Mouse (Mus musculus): ENCODE measurements around the gene Degs1. TPM values are rescaled to one million over a fixed set of nuclear protein-coding genes. Genes with fewer than 3 reads are reported as not detected.
A peak's percentile ranks its signal among the peaks of the same experiment; 100 is the strongest.
"Not testable (repeated sequence)": the region's sequence is repeated elsewhere in the genome, so short reads cannot be mapped to it uniquely, and the experiment has no call there.

The Degs1 gene
- total RNA-seq (2021), result 10 to 100 TPM; 72.5 to 82.4 TPM

- peak; percentile 93 for DNase-seq
Observed at GRCm38 (mm10) chr1:182282091-182283075, at the start of gene Degs1. TSS of gene Degs1 (minus strand) at chr1:182282804.

GRCm38 (mm10) chr1:182325919-182326318 lies 43.3 kb upstream of the Degs1 start:
- DNase-seq, result no peak

GRCm38 (mm10) chr1:182324552-182324951 lies 41.9 kb upstream of the Degs1 start:
- DNase-seq, result no peak

- DNase-seq, result no peak
Observed at GRCm38 (mm10) chr1:182323139-182323538, 40.5 kb upstream of the Degs1 start.

GRCm38 (mm10) chr1:182314201-182314600 lies 31.6 kb upstream of the Degs1 start:
- DNase-seq, result no peak

- DNase-seq, result no peak
Observed at GRCm38 (mm10) chr1:182313181-182313580, 30.6 kb upstream of the Degs1 start.

GRCm38 (mm10) chr1:182311376-182311775 lies 28.8 kb upstream of the Degs1 start:
- DNase-seq, result no peak

- DNase-seq, result no peak
Observed at GRCm38 (mm10) chr1:182310316-182310715, 27.7 kb upstream of the Degs1 start.

- DNase-seq, result no peak
Observed at GRCm38 (mm10) chr1:182309403-182309802, 26.8 kb upstream of the Degs1 start.

GRCm38 (mm10) chr1:182302916-182303315 lies 20.3 kb upstream of the Degs1 start:
- no peak for DNase-seq

GRCm38 (mm10) chr1:182302176-182302870 lies 19.7 kb upstream of the Degs1 start:
- DNase-seq, result no peak

GRCm38 (mm10) chr1:182297821-182298220 lies 15.2 kb upstream of the Degs1 start:
- DNase-seq, result no peak

GRCm38 (mm10) chr1:182297246-182297645 lies 14.6 kb upstream of the Degs1 start:
- DNase-seq, result no peak

GRCm38 (mm10) chr1:182296816-182297215 lies 14.2 kb upstream of the Degs1 start:
- no peak for DNase-seq

GRCm38 (mm10) chr1:182296141-182296540 lies 13.5 kb upstream of the Degs1 start:
- DNase-seq, result no peak

GRCm38 (mm10) chr1:182292291-182292690 lies 9.7 kb upstream of the Degs1 start:
- no peak for DNase-seq

GRCm38 (mm10) chr1:182290741-182291140 lies 8.1 kb upstream of the Degs1 start:
- not testable (repeated sequence) for DNase-seq

GRCm38 (mm10) chr1:182289781-182290180 lies 7.2 kb upstream of the Degs1 start:
- no peak for DNase-seq

- DNase-seq, result no peak
Observed at GRCm38 (mm10) chr1:182288601-182289000, 6.0 kb upstream of the Degs1 start.

GRCm38 (mm10) chr1:182287781-182288180 lies 5.2 kb upstream of the Degs1 start:
- DNase-seq, result no peak

GRCm38 (mm10) chr1:182284795-182285194 lies 2.2 kb upstream of the Degs1 start:
- no peak for DNase-seq

- DNase-seq, result no peak
Observed at GRCm38 (mm10) chr1:182283231-182283630, 627 bp upstream of the Degs1 start.

GRCm38 (mm10) chr1:182281251-182281711 lies 1.3 kb downstream of the Degs1 start:
- no peak for DNase-seq

Measured in layer of hippocampus, postnatal 36 days (tissue).